Mouse (Mus musculus): ENCODE measurements at regions not wholly inside any gene's neighbourhood (a gene's known extent, or its start where the extent isn't known, plus 50 kb on each side); places are given as distances from the start of the nearest gene placed in this dataset.

DNA sequence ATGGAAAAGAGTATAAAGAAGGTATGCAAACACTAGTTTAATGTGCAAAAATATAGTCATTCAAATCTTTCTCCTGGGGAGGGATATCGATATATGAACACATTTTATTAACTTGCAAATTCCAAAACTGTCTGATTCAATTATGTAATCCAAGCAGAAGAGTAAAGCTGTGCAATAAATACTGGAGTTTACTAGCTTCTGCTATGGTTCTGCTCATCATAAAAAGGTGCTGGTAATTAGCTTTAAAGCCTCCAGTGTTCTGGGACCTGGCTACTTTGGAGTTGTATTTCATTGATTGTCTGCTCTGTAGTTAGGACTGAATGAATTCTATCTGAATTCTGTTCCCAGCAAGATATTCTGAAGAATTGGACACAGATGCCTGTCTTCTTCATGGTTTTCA lies 602.7 kb upstream of the Akr1e1 start:
- no peak for DNase-seq (ENCODE audit: low spot score in 2 of 2)

DNA sequence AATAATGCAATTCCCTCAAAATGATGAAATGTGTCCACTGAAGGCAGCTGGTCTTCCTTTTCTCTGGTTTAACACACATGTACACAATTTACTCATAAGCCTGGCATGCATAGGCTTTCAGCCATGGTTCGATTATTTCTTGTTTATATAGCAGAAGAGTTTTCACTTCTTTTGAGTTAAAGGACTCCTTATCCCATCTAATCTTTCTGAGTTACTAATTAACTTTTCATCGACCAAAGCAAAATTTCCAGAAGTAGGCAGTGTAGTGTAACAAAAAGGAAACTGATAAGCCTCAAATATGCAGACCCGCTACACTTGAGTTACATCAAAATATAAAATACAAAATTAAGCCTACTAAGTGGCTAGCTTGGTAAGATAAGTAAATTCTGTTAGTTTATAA lies 620.5 kb upstream of the Akr1e1 start:
- DNase-seq (ENCODE audit: low spot score in 2 of 2), result no peak

DNA sequence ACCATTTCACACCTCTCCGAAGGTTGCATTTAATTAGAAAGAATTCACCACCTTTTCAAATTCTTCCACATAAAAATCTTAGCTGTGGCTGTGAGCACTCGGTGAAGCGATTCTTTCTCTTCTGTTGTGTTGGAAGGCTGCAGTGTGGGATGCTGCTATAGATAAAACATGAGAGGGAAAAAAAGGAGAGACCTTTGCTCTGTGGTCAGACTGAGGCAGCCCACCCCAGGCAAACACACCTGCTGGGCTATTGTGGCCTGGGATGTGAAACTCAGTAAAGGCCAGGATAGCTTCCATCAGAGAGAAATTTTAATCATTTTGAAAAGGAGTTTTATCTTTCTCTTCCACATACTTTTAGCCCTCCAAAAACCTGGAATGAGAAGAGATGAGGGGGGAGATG lies 625.3 kb upstream of the Akr1e1 start:
- DNase-seq (ENCODE audit: low spot score in 2 of 2), result no peak

DNA sequence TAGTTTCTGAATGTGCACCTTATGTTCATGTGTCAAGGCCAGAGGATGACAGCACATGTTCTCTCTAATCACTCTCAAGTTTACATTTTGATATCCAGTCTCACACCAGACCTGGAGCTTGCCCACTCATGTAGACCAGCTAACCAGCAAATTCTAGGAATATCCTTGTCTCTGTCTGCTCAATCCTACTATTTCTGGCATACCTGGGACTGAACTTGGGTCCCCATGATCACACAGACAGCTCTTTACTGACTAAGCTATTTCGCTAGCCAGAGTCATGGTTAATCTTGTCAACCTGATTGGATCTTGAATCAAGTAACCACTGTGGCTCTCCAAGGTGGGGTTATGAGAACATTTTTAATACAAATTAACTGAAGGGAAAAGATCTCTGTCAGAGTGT lies 625.9 kb upstream of the Klf6 start:
- DNase-seq (ENCODE audit: low spot score in 2 of 2), result no peak

DNA sequence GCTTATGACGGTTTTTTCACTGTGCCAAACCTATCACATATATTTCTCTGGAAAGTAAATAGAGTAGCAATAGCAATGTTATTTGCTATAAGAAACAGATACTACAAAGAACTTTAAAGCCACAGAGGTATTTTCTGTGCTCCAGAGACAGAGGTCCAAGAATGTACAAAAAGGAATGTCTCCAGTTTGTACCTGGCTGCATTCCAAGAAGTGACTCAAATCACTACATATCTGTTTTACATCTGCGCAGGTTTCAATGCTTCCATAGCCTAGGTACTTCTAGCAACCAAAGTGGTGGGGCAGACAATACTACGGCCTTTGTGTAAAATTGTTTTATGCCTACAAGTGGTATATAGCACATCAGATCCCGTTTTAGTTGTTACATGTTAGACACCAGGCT lies 620.7 kb upstream of the Klf6 start:
- DNase-seq (ENCODE audit: low spot score in 2 of 2), result no peak

DNA sequence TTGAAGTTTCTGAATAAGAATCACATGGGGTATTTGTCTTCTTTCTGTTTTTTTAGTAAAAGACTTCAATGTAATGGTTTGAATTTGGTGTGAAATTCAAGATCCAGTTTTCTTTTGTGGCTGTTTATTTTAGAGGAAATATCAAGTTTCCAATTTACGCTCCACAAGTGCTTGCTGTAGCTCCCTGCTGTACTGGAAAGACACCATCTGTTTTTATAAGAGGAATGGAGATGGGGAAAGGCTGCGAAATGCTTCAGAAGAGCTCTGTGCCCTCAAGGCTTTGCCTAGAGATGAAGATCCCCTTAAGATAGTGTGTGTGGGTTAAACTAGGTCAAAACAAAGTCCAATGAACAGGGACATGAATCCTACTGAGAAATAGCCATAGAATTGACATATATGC lies 618.5 kb upstream of the Klf6 start:
- no peak for DNase-seq (ENCODE audit: low spot score in 2 of 2)

DNA sequence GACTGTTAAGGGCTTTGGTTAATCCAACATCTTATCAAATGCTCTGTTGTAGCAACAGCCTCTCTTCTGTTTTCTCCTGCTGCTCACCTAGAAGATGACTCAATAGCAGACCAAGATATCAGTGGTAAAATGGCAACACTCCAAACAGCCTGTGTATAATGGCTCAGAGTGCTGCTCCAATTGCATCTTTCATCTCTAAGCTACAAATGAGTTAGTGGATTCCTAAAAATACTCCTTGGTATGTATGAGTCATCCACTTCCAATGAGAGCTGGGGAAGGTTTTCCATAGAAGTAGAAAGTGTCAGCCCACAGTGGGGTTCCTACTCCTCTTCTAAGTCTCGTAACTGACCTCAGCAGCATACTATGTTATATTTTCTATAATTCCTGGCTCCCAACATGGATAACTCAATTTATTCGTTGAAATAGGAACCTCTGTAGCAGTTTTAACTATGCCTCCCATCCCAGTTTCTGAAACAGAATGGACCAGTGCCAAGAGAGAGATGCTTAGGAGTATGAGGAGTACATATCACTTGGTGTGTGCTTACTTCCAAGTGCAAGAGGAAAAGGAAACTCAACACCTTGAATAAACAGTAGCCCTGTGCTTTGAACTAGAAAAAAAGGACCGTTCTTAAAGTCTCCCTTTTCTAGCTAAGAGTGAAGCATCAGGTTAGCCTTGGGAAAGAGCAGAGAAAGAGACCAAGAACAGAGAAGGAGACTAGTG lies 612.5 kb upstream of the Klf6 start:
- no peak for DNase-seq (ENCODE audit: low spot score in 2 of 2)

DNA sequence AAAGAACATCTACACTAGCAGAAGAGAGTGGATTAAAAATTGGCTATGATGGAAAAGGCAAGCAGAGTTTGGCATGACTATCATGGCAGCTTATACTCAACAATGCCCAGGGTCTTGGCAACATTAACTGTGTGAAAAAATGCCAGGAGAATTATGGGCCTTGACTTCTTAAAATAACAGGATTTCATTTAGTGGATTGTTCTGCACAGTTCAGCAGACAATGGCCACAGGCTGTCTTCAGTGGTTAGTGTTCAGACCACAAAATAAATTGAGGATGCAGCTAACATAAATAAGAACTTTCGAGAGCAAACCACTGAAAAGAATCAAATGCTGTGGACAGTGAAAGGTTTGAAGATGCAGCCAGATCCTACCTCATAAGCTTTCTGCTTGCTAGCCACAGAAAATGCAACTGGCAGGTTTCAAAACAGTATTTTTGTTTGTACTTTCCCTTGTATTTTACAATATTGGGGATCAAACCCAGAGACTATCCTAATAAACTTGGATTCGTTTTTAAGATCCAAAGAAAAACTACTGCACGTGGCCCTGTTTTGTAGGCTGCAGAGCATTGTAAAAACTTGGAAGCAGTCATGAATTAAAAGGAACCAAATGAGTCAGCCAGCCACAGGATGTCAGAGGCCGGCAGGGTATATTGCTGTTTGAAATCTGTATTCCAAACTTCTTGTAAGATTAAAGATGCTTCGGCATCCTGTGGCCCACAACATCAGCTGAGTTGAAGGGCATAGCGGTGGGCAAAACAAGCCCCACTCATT lies 603.2 kb upstream of the Klf6 start:
- no peak for DNase-seq (ENCODE audit: low spot score in 2 of 2)

DNA sequence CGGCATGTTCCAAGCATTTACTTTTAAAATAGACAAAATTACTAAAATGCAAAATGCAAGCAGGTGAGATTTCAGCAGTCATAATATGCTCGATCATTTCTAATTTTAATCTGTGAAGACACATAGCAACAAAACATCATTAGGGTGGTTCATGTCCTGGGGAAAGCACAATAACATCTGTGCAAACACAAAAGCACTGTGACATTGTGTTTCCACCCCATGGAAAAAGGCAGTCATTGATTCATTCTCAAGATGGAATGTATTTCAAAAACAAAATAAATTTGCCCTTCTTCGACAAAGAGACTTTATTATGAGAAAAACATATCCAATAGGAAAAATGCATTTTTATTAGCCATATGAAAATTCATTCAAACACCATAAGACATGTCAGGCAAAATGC lies 601.5 kb upstream of the Klf6 start:
- DNase-seq (ENCODE audit: low spot score in 2 of 2), result no peak

DNA sequence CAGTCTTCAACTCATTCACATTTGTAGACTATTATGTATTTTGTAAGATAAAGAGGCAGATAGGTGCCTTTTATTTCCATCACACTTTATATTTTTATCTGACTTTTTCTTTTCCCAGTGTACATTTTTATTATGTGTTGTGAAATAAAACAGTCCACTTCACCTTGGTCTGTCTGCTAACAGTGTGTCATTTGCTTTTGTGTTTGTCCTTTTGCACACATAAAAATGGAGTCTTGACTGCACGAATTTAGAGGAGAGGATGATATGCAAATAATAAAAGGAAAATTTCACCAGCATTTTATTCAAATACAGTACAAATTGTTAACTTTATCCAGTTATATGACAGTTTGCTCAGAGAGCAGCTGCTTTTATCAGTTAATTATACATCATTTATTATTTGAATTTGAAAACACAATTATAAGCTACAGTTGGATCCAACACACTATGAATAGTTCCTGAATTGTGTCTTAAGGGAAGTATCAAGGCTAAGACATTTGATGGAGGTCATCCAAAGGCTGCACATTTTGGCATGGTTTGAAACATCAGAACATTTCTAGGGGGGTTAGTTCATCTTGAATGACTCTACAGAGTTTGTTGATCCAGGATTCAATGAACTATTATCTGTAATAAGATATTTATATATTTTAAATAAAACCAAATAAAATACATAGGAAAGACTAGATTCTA lies 588.6 kb upstream of the Klf6 start:
- no peak for DNase-seq (ENCODE audit: low spot score in 2 of 2)

DNA sequence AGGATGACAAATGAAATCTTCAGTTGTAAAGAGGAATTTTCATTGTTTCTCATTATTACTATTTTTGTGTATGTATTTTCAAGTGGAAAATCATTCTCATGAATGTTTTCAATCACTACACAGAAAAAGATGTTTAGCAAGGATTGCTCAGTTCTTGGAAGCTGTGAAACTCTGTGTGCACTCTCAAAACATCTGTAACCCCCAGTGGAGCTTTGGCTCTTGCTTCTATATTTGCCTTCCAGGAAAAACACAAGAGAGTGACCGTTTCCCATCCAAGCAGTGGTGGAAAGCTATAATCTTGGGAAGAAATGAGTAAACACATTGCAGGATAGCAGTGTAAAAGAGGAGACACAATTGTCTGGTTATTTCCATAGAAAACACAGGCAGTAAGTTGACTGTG lies 584.7 kb upstream of the Klf6 start:
- no peak for DNase-seq (ENCODE audit: low spot score in 2 of 2)

DNA sequence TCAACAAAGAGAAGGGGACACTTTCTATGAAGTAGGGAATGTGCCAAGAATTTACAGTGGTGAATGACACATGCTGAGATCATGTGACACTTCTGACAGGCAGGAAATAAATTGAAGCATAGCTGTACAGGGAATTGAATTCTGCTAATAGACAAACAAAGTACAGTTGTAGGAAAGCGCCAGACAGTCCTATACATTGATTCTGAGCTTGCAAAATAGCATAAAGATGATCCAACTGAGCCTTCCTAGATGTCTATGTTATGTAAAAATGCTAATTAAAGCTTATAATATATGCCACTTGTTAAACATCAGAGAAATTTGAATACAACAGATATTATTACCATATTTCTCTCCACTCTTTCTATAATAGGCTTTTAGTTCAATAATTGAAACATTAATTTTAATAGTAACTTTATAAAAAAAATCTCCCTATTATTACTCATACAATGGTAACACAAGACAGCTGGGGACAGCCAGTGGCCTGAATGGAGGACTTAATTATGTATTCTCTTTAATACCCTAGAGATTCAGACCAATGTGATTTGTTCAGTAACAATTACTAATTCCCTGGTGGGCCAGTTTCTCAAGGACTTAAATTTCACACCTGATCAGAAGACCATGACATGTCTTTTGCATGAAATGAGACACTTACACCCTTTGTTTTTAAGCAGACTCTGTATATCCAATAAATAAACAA lies 571.4 kb upstream of the Klf6 start:
- no peak for DNase-seq (ENCODE audit: low spot score in 2 of 2)

DNA sequence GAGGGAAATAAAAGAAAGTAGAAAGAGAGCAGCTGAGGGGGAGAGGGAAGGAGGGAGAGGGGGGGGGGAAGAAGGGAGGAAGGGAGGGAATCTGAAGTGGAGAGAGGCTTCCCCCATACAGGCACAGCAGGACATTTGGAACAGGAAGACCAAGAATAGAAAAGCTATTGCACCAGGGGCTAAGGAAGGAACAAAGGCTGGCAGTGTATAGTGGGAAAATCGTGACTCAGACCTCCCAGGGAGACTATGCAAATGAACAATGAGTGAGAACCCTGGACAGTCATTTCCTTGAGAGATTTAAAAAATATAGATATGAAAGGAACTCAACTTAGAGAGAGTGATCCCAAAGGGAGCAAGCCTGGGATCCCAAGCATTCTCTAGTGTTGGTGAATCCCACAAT lies 559.1 kb upstream of the Klf6 start:
- no peak for DNase-seq (ENCODE audit: low spot score in 2 of 2)

DNA sequence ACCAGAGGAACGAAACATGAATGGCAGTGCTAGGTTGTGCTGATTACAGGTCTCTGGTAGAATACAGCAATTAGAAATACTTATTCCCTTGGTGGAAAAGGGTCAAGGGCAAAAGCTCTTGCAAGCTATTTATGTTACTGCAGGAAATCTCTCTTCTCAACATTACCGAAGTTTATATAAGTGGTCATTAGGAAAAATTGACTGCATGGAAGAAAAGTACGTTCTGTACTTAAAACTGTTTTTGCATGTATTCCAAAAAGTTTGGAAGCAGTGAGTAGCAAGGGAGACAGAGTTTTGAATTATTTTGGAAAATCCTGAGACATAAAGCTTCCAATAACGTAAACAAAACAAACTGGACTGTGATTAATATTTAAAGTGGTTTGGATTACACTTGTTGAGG lies 554.6 kb upstream of the Klf6 start:
- DNase-seq (ENCODE audit: low spot score in 2 of 2), result no peak

DNA sequence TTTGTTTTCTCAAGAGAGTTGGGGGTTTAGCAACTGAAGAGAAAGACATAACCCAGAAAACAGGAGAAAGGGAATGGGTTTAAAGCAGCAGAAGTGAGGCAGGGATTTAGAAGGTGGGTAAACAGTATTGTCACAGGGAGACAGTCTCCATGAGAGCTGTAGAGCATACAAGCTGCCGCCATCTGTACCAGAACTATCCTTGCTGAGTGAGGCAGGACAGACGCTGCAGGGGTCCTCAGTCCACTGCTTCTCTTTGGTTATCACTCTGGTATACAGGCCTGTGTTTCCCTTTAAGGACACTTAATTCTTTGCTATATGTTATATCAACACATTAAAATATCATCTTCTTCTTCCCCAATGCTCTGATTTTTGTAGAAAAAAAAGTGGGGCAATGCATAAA lies 548.0 kb upstream of the Klf6 start:
- DNase-seq (ENCODE audit: low spot score in 2 of 2), result no peak

DNA sequence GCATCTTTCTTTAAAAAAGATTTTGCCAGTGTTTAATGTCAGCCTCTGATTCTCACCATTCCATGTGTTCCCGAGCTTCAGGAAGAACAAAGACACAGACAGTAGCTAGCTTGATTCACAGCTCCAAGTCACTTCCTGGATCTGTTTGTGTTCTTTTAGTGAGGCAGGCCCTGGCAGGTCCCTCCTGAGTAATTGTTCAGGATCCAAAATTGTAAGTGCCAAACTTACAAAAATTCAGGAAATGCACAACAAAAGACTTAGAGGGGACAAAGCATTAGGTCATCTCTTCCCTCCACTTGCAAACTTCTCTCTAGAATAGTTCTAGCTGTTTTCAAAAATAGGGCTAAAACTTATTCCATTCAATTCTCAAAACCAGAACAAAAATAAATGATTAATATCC lies 546.3 kb upstream of the Klf6 start:
- no peak for DNase-seq (ENCODE audit: low spot score in 2 of 2)

DNA sequence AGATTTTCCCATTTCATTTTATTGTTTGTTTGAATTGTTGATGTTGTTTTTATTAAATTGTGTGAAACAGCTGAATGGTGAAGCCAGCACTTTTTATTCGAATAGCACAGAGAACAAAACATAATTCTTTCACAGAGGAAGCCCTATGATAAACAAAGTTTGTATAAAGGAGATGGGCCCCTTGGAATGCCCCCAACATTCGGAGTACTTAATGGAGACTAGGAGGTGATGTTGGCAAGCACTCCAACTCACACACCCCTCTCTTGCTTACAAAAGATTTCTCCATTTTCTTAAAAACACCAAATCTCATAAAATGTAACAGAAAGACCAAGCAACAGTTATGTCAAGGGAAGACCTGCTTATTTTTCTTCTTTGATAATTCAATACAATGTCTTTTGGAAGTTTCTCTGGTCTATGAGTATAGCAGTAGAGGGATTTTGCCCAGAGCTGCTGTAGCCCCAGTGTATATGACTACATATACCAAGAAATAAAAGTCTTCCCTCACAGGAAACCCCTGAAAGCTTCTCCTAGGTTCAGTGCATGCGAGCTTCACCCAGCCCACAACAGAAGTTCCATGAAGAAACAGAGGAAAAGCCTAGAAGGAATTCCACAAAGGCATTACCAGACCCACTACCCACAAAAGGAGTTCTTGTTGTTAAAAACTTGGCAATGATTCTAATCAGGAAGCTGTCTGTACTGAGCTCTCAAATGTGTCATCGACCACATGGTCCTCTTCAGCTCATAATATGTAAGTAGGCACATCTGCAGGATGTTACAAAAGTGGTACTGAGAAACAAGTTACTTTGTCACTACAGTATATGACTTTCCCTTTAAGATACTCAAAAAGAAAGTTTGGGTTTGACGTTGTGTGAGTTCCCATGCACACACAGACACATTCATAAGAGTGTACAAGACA lies 543.1 kb upstream of the Klf6 start:
- DNase-seq (ENCODE audit: low spot score in 2 of 2), result no peak

DNA sequence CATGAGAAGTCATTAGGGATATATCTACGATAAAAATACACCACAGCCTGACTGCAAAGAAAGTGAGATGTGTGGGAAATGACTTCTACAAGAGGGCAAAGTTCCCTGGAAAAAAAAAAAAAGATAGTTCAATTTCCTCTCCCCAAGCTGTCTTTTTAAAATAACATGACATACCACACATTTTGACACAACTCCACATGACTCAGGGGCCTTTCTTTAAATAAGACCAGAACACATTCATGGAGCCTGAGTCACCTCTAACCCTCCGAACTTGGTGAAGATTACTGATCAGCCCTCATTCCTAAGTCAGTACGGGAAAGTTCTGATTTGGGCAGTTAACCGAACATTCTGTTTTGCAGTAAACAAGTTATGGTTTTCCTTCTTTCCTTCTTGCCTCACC lies 515.6 kb upstream of the Klf6 start:
- DNase-seq (ENCODE audit: low spot score in 2 of 2), result no peak

DNA sequence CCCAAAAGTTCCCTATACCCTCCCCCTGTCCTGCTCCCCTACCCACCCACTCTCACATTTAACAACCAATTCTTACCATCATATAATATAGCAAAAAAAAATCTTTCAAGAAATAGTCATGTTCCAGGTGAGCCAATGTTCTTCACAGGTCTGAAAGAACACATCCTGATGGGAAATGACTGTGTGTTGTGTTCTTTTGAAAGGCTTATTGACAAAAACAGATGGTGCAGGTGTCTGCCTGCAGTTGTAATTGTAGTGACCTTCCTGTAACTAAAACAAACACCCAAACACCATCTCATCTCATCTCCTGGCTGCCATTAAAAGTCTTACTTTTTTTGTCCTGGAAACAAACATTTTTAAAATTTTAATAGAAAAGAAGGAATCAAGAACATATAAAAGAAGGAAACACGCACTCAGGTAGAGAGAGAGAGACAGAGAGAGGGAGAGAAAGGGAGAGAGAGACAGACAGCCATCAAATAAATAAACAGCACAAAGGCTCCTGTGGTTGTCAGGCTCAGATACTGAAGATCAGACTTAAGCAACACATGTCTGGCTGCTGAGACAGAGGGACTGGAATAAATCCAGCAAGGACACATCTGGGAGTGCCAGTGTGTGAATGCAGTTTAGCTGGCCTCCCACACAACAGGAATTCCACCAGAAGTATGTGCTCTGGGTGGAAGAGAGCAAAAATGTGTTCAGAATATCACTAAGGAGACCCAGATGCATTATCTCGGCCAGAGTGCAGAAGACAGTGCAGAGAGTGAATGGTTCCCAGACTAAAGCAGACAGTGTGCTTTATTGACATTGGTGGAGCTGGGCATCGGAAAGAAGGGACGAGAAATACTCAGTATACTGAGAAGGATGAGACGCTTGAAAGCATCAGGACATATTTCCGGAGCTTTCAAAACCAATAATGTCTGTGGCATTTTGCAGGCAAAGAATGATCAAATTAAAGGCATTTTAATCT lies 513.5 kb upstream of the Klf6 start:
- no peak for DNase-seq (ENCODE audit: low spot score in 2 of 2)

Data from spleen, postnatal 36 days (tissue).